Mouse (Mus musculus) inflammation-experienced regulatory T-cells, adult 16 weeks (primary cell): ENCODE results near the gene Mgst1. TPM values are rescaled to one million over a fixed set of nuclear protein-coding genes. Genes with fewer than 3 reads are reported as not detected.

Experiments used
- polyA plus RNA-seq: library from polyadenylated mRNA; unstranded; fragments of 100-300 nt; shearing (Covaris generic); gene quantifications from one replicate; pipeline ENCODE4 v1.2.1, GENCODE M21; 2017

Mgst1 gene
- 2.5 TPM for polyA plus RNA-seq

DNA sequence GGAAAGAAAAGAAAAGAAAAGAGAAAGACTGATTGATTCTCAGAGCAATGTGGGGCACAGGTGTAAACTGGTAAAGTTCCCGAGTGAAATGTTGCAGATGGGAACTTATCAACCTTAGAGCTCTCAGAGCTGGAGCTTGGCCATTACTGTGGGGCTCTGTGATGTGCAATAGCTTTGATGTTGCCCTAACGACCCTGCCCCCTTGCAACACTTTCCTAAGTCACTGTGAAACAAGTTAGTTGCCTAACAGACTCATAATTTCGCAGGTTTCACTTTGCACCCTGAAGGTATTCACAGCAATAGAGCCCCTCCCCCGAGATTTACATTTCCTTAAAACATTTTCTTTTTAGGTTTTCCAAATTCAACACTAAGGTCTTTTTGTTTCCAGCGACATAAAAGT, at the start of gene Mgst1:
Gene Mgst1 (plus strand): TSS at position 387 of the 400 bp plus-strand sequence.

Other genes with a start within 250 kb of the Mgst1 start
- not detected for gene Slc15a5, start 60.4 kb upstream of the Mgst1 start, polyA plus RNA-seq